Mouse (Mus musculus): Measurements from ENCODE around the gene Pomc. TPM values are rescaled to one million over a fixed set of nuclear protein-coding genes. Genes with fewer than 3 reads are reported as not detected.

The Pomc gene
- total RNA-seq, 2 experiments from 2014 or later: 0.26 TPM; not detected in 1

Other genes starting within 250 kb of the Pomc start
- gene Dnmt3a, start 148.9 kb upstream of the Pomc start, total RNA-seq (2021): 10 to 100 TPM; 85.3 to 95.1 TPM
- gene Efr3b, start 84.0 kb downstream of the Pomc start, total RNA-seq (2021): 1 to 10 TPM; 7.3 to 7.9 TPM
- gene Dnajc27, start 127.6 kb downstream of the Pomc start, total RNA-seq (2021): 1 to 10 TPM; 7.2 TPM
- 1 to 10 TPM; 3.2 TPM for gene Adcy3, start 178.2 kb downstream of the Pomc start, total RNA-seq (2021)

Data from heart, postnatal 25 days (tissue).